Mouse (Mus musculus) thymus, adult 2 months (tissue): ENCODE measurements around the gene Irf2bp1. TPM values are rescaled to one million over a fixed set of nuclear protein-coding genes. Genes with fewer than 3 reads are reported as not detected.

Experiments used
- DNase-seq: peaks from one replicate; pipeline ENCODE4 v3.0.0; 2021
- H3K27ac ChIP-seq: fragments of 200-500 bp; 2 replicates; pipeline ENCODE4 v1.5.1; 2012; ENCODE audit warnings: low read length, control low read depth; ENCODE audit not compliant: control insufficient read depth, insufficient read depth
- H3K27me3 ChIP-seq: fragments of 200-500 bp; 2 replicates; pipeline ENCODE4 v1.6.1; 2012; ENCODE audit warnings: mild to moderate bottlenecking, low read length, moderate library complexity, mixed read lengths; ENCODE audit not compliant: control insufficient read depth, insufficient read depth
- H3K36me3 ChIP-seq: fragments of 200-500 bp; 2 replicates; pipeline ENCODE4 v1.6.1; 2012; ENCODE audit warnings: mild to moderate bottlenecking, low read length, moderate library complexity; ENCODE audit not compliant: control insufficient read depth, insufficient read depth
- H3K4me1 ChIP-seq: fragments of 200-500 bp; replicated peaks from 2 replicates; pipeline ENCODE4 v1.6.1; 2012; ENCODE audit warnings: low read length; ENCODE audit not compliant: control insufficient read depth, insufficient read depth
- H3K4me3 ChIP-seq: fragments of 200-500 bp; 2 replicates; pipeline ENCODE4 v1.5.1; 2012; ENCODE audit warnings: mild to moderate bottlenecking, low read length, control low read depth, moderate library complexity; ENCODE audit not compliant: control insufficient read depth, insufficient read depth
- CTCF ChIP-seq: fragments of 200-500 bp; IDR thresholded peaks from 2 replicates; pipeline ENCODE4 v1.5.1; 2012; ENCODE audit warnings: mild to moderate bottlenecking, control low read depth, low read length, moderate library complexity, borderline replicate concordance; ENCODE audit not compliant: control insufficient read depth, poor library complexity, insufficient read depth; ENCODE audit errors: extremely low read depth
- POLR2A ChIP-seq: fragments of 200-500 bp; IDR thresholded peaks from 2 replicates; pipeline ENCODE4 v1.6.1; 2012; ENCODE audit warnings: mild to moderate bottlenecking, low read length, control low read depth, moderate library complexity; ENCODE audit not compliant: control insufficient read depth, poor library complexity, insufficient read depth; ENCODE audit errors: extremely low read depth
- WGBS: fragments of 180-500 bp; shearing (Covaris S2); methylation state at CpG from one replicate; pipeline ENCODE4 v1.1.7; 2018; 5-methylcytosine and 5-hydroxymethylcytosine counted together
- polyA plus RNA-seq: library from polyadenylated mRNA; depleted of rRNA; stranded (reverse); fragments of >200 nt; gene quantifications from 2 replicates; pipeline ENCODE4 v1.2.3, GENCODE M21; 2012

The Irf2bp1 gene
- polyA plus RNA-seq, 1 experiment: 67.2 TPM

- no peaks in the 10 kb centered on the region for H3K36me3 ChIP-seq
- H3K27ac ChIP-seq: no peak overlapping the region
- TF ChIP-seq POLR2A (no peak), CTCF (no peak)
- no peak overlapping the region for H3K4me3 ChIP-seq
- H3K27me3 ChIP-seq: no peaks in the 10 kb centered on the region
- DNase-seq: no peak
- WGBS: 77% methylated on average over 2 of the region's 2 CpGs
- peaks cover 10% of the 10 kb centered on the region for H3K4me1 ChIP-seq
Observed at GRCm38 (mm10) chr7:19012882-19013281, 9.0 kb downstream of the Irf2bp1 start.

- 94% methylated on average over 15 of the region's 15 CpGs for WGBS
- Histone ChIP-seq H3K27ac (no peak overlapping the region), H3K27me3 (no peaks in the 10 kb centered on the region), H3K4me1 (peaks cover 10% of the 10 kb centered on the region), H3K4me3 (no peak overlapping the region), H3K36me3 (no peaks in the 10 kb centered on the region)
- no peak for TF ChIP-seq CTCF
- TF ChIP-seq POLR2A: no peak
- no peak for DNase-seq
Observed at GRCm38 (mm10) chr7:19014452-19014851, 10.6 kb downstream of the Irf2bp1 start.

- TF ChIP-seq POLR2A (no peak), CTCF (no peak)
- H3K4me1 ChIP-seq: peaks cover 15% of the 10 kb centered on the region
- 95% methylated on average over 4 of the region's 4 CpGs for WGBS
- H3K36me3 ChIP-seq: no peaks in the 10 kb centered on the region
- no peak overlapping the region for H3K4me3 ChIP-seq
- DNase-seq: no peak
- no peak overlapping the region for H3K27ac ChIP-seq
- H3K27me3 ChIP-seq: no peaks in the 10 kb centered on the region
Observed at GRCm38 (mm10) chr7:19016042-19016441, 12.2 kb downstream of the Irf2bp1 start.

- H3K4me1 ChIP-seq: peaks cover 7% of the 10 kb centered on the region; the same call in 1 of the 2 replicates
- no peaks in the 10 kb centered on the region for H3K36me3 ChIP-seq
- 96% methylated on average over 7 of the region's 7 CpGs for WGBS
- no peak overlapping the region for H3K27ac ChIP-seq
- TF ChIP-seq CTCF: no peak
- no peak for TF ChIP-seq POLR2A
- no peaks in the 10 kb centered on the region for H3K27me3 ChIP-seq
- DNase-seq: no peak
- H3K4me3 ChIP-seq: no peak overlapping the region
Observed at GRCm38 (mm10) chr7:19017909-19018308, 14.1 kb downstream of the Irf2bp1 start.

GRCm38 (mm10) chr7:19021048-19021447 is 17.2 kb downstream of the Irf2bp1 start:
- H3K36me3 ChIP-seq: no peaks in the 10 kb centered on the region
- TF ChIP-seq POLR2A: no peak
- no peak for TF ChIP-seq CTCF
- H3K27me3 ChIP-seq: no peaks in the 10 kb centered on the region
- no peak for DNase-seq
- peaks cover 18% of the 10 kb centered on the region for H3K4me1 ChIP-seq
- no peak overlapping the region for H3K4me3 ChIP-seq
- 30% methylated on average over 8 of the region's 8 CpGs for WGBS
- H3K27ac ChIP-seq: no peak overlapping the region

GRCm38 (mm10) chr7:19022189-19022958 is 18.5 kb downstream of the Irf2bp1 start:
- 82% methylated on average over 18 of the region's 18 CpGs for WGBS
- no peak overlapping the region for H3K4me3 ChIP-seq
- DNase-seq: no peak
- H3K27ac ChIP-seq: no peak overlapping the region
- no peak for TF ChIP-seq CTCF
- TF ChIP-seq POLR2A: no peak
- no peaks in the 10 kb centered on the region for H3K36me3 ChIP-seq
- no peaks in the 10 kb centered on the region for H3K27me3 ChIP-seq
- H3K4me1 ChIP-seq: peaks cover 18% of the 10 kb centered on the region
